Mouse (Mus musculus): ENCODE results near the gene Wdr93. TPM values are rescaled to one million over a fixed set of nuclear protein-coding genes. Genes with fewer than 3 reads are reported as not detected.

Gene Wdr93
- polyA plus RNA-seq, 1 experiment, result 6.7 TPM

DNA sequence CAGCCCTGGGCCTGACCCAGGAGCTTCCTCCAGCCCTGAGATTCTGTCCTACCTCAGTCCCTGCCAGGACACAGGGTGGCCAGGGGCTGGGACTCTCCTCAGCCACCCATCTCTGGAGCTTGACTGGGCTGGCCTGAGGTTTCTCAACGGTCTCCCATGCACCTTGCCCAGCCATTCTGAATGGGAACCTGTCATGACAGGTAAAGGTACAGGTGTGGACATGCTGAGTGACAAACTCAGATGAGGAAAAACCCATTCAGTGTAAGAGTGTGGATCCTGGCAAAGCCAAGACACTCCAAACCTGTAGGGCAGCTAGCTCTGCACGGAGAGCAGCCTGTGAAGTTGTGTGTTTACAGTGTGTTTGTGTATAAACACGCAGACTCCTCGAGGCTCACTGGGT is 57.4 kb downstream of the Wdr93 start:
- peak; percentile 98 for DNase-seq (ENCODE audit: low read depth)

- no peak for DNase-seq (ENCODE audit: low read depth)
These were observed 58.4 kb downstream of the Wdr93 start for GRCm38 (mm10) chr7:79801391-79801790.

- no peak for DNase-seq (ENCODE audit: low read depth)
These were observed 59.1 kb downstream of the Wdr93 start for GRCm38 (mm10) chr7:79802037-79802436.

GRCm38 (mm10) chr7:79803887-79804286 is 60.9 kb downstream of the Wdr93 start:
- no peak for DNase-seq (ENCODE audit: low read depth)

DNA sequence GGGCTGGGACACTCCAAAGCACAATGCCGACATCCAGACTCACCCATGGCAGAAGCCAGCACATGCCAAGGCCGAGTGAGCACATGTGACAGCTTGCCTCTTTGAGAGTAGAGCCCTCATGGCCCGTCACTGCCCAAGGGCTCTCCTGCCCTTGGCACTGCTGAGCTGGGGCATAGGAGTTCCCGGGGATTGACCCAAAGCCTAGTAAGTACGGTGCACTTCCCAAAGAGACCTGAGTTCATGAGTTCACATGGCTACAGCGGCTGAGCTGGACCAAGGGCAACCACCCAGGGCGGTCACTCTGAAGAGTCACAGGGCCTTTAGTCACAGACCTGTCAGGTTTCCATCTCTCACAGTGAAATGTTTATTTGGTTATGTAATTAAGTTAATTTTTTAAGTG is 65.6 kb downstream of the Wdr93 start:
- DNase-seq (ENCODE audit: low read depth), result no peak

- DNase-seq (ENCODE audit: low read depth), result no peak
These were observed 67.9 kb downstream of the Wdr93 start, which contains the start of gene Mesp2 for GRCm38 (mm10) chr7:79810611-79811506. TSS of gene Mesp2 (plus strand) at chr7:79810727.

GRCm38 (mm10) chr7:79813409-79813808 is 70.4 kb downstream of the Wdr93 start:
- DNase-seq (ENCODE audit: low read depth), result no peak

- no peak for DNase-seq (ENCODE audit: low read depth)
These were observed 75.4 kb downstream of the Wdr93 start for GRCm38 (mm10) chr7:79818321-79818720.

DNA sequence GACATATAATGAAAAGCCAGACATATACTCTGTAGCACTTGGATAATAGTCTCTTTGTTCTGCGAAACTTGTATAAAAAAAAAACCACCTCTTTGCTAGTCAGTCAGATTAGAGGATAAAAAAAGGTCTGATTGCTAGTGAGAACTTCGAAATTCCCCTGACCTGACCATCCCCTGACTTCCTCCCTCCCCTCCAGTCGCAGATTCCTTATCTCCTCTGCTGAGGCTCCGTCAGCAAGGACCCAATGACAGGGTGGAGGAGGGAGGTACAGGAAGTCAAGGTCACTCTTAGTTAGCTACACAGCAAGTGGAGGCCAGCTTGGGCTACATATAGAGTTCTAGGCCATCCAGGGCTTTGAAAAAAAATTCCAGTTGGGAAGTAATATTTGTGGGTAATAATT is 76.6 kb downstream of the Wdr93 start:
- no peak for DNase-seq (ENCODE audit: low read depth)

DNA sequence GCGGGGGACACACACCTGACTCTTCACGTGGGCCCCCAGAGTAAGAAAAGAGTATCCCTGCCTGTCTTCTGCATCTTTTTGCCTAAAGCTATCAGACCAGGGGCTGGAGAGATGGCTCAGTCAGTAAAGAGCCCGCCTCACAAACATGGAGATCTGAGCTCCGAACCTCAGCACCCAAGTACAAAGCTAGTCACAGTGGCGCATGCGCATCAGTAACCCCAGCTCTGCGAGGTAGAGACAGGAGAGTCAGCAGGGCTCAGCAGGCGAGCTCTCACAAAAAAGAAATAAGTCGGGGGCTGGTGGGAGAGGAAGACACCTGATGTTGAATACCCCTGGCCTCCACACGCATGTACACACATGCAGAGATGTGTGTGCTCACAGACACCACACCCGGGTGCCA is 77.0 kb downstream of the Wdr93 start:
- no peak for DNase-seq (ENCODE audit: low read depth)

DNA sequence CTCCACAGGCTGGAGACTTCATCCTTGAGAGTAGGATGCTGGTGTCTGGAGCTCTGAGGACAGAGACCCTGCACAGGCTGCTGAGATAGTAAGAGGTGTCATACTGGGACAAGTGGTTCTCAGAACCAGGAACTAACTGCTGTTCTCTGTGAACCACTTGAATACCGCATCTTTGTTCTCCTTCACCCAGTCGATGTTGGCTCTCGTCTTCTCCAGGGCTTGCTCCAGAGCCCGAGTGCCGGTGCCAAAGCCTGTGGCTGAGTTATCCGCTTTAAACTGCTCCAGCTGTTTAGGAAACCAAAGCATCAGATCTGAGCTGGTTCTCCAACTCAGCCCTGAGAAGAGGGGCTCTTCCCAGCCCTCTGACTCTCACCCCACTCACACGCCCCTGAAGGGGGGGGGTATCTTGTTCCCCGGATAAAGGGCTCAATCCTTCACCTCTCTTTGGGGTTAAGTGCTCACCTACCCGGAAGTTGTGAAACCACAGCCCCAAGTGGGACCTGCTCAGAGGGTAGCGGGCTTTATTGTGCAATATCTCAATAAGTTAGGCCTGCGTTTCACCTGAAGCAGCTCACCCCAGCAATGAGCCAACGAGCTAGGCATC is 79.2 kb downstream of the Wdr93 start:
- no peak for DNase-seq (ENCODE audit: low read depth)

GRCm38 (mm10) chr7:79828341-79828740 is 85.4 kb downstream of the Wdr93 start:
- DNase-seq (ENCODE audit: low read depth), result no peak

DNA sequence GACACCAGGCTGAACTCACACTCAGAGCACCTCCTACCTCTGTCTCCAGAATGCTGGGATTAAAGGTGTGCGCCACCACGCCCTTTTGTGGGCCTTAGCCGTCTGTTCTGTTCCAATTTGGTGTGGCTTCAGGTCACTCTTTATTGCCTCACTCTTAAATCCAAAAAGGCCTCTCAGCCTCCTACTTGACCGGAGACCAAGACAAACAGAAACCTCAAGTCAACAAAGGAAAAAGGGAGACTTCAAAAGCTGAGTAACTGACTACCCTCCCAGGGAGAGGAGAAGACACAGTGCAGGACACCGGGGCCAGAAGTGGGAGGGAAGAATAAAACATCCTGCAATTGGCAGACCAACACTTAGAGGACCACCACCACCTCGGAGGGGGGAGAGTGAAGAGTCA is 88.2 kb downstream of the Wdr93 start:
- peak; percentile 86 for DNase-seq (ENCODE audit: low read depth)

DNA sequence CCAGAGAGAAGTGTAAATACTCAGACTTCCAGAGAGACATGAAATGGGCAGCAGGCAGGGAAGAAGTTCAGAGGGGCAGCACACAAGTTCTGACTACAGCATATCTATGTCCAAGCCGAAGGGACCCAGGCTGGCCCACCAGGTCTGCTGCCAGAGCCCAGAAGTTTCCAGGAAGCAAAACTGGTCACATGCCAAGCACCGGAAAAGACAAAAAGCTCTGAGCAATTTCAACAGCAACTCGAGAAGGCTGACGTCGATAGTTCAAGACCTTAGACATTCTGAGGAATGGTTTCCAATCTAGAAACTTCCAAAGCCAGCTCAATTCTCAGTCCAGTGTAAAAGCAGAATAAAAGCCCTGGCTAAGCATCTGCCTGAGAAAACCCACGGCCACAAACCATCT is 88.6 kb downstream of the Wdr93 start:
- no peak for DNase-seq (ENCODE audit: low read depth)

DNA sequence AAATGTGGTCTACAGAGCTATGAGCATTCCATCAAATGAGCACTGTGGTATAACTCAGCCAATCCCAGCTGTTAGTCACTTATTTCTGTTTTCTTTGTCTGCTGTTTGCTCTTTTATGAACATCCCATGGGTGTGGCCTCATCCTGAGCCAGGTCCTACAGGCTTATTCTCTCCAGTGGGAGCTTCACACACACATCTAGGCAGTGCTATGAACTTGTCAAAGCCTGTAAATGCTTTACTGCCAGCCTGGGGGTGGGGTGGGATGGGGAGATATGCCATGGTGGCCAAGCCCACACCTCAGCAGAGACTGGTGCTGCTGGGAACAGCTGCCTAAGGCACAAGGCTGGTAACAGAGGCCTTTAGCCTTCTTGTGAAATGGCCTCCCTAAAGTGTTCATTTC is 90.0 kb downstream of the Wdr93 start:
- DNase-seq (ENCODE audit: low read depth), result no peak

- no peak for DNase-seq (ENCODE audit: low read depth)
These were observed 92.2 kb downstream of the Wdr93 start for GRCm38 (mm10) chr7:79835196-79835595.

Other genes with a start within 250 kb of the Wdr93 start
- 272 and 356 TPM in 2 replicates for gene Rhcg, start 125.5 kb upstream of the Wdr93 start, polyA plus RNA-seq (2012; rRNA removed)
- gene Ticrr, start 83.0 kb upstream of the Wdr93 start, polyA plus RNA-seq (2012; rRNA removed), result 0.20 and 0.34 TPM in 2 replicates
- gene Kif7, start 27.4 kb upstream of the Wdr93 start, polyA plus RNA-seq (2012; rRNA removed), result 2.5 and 3.3 TPM in 2 replicates
- 1,005 and 1,059 TPM in 2 replicates for gene Plin1, start 10.3 kb upstream of the Wdr93 start, polyA plus RNA-seq (2012; rRNA removed)
- gene Pex11a, start within 50 bp of the Wdr93 start, polyA plus RNA-seq (2012; rRNA removed), result 34.3 and 44.7 TPM in 2 replicates
- 0.55 and 1.4 TPM in 2 replicates for gene Mesp1, start 50.6 kb downstream of the Wdr93 start, polyA plus RNA-seq (2012; rRNA removed)
- gene Mesp2, start 67.6 kb downstream of the Wdr93 start, polyA plus RNA-seq (2012; rRNA removed), result 1.6 and 2.1 TPM in 2 replicates
- gene Anpep, start 117.9 kb downstream of the Wdr93 start, polyA plus RNA-seq (2012; rRNA removed), result 17.6 and 22.7 TPM in 2 replicates
- gene Ap3s2, start 177.5 kb downstream of the Wdr93 start, polyA plus RNA-seq (2012; rRNA removed), result 14.3 and 15.7 TPM in 2 replicates
- 10.7 and 13.5 TPM in 2 replicates for gene Arpin, start 192.2 kb downstream of the Wdr93 start, polyA plus RNA-seq (2012; rRNA removed)